Mouse (Mus musculus) splenic B cell, adult 2 months (primary cell): ENCODE data around the gene Cox5b.

Experiments used
- DNase-seq: peaks from one replicate; pipeline ENCODE4 v3.0.0-alpha.2; 2011; ENCODE audit warnings: low read depth, low spot score
- H3K27me3 ChIP-seq: 2 replicates; pipeline ENCODE4 v1.6.1; 2012; ENCODE audit warnings: mild to moderate bottlenecking, low read length, moderate library complexity, mixed read lengths; ENCODE audit not compliant: control insufficient read depth, poor library complexity, insufficient read depth, severe bottlenecking
- H3K36me3 ChIP-seq: 2 replicates; pipeline ENCODE4 v1.6.1; 2012; ENCODE audit warnings: mild to moderate bottlenecking, low read length, moderate library complexity, mixed read lengths; ENCODE audit not compliant: control insufficient read depth, poor library complexity, insufficient read depth, severe bottlenecking

The Cox5b gene

GRCm38 (mm10) chr1:36671260-36671659 lies 20.0 kb upstream of the Cox5b start:
- Histone ChIP-seq H3K27me3 (no peaks in the 10 kb centered on the region), H3K36me3 (no peaks in the 10 kb centered on the region)
- DNase-seq = no peak

GRCm38 (mm10) chr1:36672648-36673350 lies 18.4 kb upstream of the Cox5b start:
- DNase-seq = no peak
- H3K27me3 ChIP-seq = no peaks in the 10 kb centered on the region
- H3K36me3 ChIP-seq = no peaks in the 10 kb centered on the region

DNA sequence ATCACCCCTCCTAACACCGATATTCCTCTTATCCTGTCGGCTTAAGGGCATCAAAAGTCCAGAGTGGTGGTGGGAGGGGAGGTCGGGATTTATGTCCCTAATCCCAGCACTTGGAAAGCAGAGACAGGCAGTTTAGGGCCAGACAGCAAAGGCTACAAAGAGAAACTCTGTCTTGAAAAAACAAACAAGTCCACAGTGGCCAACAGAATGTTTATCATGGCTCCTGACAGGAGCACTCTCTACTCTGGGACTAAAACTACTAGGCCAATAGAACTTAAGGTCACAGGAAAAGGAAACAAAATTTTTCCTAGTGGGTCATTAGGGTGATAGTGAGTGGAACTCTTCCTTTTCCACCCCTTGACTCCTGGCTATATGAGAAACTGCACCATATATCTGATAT lies 16.3 kb upstream of the Cox5b start:
- Histone ChIP-seq H3K27me3 (no peaks in the 10 kb centered on the region), H3K36me3 (no peaks in the 10 kb centered on the region)
- no peak for DNase-seq

GRCm38 (mm10) chr1:36680893-36681292 lies 10.4 kb upstream of the Cox5b start:
- Histone ChIP-seq H3K27me3 (no peaks in the 10 kb centered on the region), H3K36me3 (no peaks in the 10 kb centered on the region)
- DNase-seq = no peak

DNA sequence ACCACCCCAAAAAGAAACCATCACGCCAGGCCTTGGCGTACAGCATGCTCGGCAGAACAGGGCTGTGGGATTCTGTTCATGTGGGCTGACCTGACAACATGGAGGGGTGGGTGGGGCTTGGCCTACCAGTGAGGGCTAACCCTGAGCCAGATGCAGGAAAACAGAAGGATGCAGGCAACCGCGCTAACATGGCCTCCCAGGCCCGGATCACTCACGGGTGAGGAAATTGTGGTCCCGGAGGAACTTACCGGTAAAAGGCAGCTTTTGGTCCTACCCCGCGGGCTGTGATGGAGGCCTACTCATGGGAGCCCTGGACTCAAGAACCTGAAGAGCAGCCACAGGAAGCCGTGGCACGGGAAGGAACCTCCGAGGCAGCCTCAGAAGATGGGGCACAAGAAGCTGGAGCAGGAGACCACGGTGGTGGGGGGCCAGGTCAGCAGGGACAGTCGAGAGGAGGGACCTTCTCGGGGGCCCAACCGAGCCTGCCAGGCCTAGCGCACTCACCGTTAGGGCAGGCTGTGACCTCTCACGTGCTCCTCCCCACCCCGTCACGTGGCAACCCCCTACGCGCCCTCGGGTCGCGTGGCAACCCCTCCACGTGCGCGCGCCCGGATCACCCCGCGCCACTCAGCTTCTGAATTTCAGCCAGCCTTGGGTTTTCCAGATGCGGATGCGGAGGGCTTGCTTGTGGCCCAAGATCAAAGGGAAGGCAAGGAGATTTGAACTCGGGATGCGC lies 8.5 kb upstream of the Cox5b start, which contains the start of gene Fam178b:
Fam178b (minus strand) TSS at position 564 of the 736 bp plus-strand sequence.
- H3K27me3 ChIP-seq = no peaks in the 10 kb centered on the region
- H3K36me3 ChIP-seq = no peaks in the 10 kb centered on the region
- no peak for DNase-seq

GRCm38 (mm10) chr1:36683810-36684467 lies 7.3 kb upstream of the Cox5b start:
- H3K27me3 ChIP-seq = no peaks in the 10 kb centered on the region
- no peaks in the 10 kb centered on the region for H3K36me3 ChIP-seq
- peak; percentile 82 for DNase-seq

- Histone ChIP-seq H3K36me3 (0 out of 2 replicates have a peak, but pooled peaks cover 2% of the 10 kb centered on the region), H3K27me3 (no peaks in the 10 kb centered on the region)
- no peak for DNase-seq
These were observed 496 bp upstream of the Cox5b start for GRCm38 (mm10) chr1:36690671-36691235.

- DNase-seq = no peak
These were observed 3.6 kb downstream of the Cox5b start for GRCm38 (mm10) chr1:36694871-36695270.

GRCm38 (mm10) chr1:36696411-36696810 lies 5.2 kb downstream of the Cox5b start:
- no peaks in the 10 kb centered on the region for H3K27me3 ChIP-seq
- no peak for DNase-seq
- peaks cover 2% of the 10 kb centered on the region for H3K36me3 ChIP-seq

More at GRCm38 (mm10) chr1:36694871-36695270, 3.6 kb downstream of the Cox5b start:
- H3K36me3 ChIP-seq = peaks cover 2% of the 10 kb centered on the region
- H3K27me3 ChIP-seq = no peaks in the 10 kb centered on the region

DNA sequence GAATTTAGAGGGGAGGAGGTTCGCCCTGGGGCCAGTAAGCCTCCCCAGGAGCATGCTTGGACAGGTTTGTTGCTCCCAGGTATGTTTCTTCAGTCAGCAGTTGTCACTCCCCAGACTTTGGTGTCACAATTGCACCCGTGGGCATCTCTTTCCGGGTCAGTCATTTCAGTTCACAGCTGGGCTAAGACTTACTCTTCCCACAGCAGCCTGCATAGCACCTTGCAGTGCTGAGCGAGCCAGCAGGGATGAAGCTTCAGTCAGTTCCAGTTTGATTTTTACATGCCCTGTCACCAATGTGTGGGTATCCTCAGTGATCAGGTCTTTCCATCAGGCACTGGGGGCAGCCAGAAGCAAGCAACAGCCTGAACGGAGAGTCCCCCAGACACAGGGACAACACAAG lies 5.8 kb downstream of the Cox5b start:
- H3K27me3 ChIP-seq = no peaks in the 10 kb centered on the region
- peaks cover 5% of the 10 kb centered on the region for H3K36me3 ChIP-seq
- no peak for DNase-seq

DNA sequence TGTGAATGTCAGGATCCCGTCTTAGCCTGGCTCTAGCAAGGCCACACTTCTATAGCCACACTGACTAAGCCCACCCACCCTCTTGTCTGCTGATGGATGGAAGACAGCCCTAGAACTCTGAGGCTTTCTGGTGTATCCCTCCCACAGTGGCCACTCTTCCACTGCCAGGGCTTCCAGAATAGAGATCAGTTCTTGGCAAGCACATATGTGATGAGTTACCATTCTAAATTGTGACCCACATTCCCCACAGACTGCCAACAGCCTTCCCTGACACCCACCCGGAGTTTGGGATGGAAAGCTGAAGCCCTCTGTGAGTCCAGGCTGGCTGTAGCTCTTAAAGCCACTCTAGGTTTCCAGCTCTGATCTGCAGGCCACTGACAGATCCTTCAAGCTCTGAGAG lies 15.9 kb downstream of the Cox5b start:
- DNase-seq = no peak

DNA sequence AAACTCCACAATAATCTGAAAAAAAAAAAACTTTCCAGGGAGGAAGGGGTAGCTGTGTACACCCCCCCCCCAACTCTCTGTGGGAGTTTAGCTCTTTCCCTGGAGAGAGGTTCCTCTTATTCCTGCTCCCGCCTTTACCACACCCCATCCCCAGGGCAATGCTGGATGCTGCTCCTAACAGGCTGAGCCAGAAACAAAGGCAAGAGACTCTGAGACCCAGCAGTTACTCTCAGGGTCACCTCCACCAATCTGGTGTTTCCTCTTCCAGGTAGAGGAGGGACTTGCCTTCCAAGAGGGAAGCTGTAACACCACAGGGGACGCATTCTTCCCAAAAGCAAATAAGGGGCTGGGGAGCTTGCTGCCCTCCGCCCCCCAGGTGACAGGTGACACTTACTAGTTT lies 16.5 kb downstream of the Cox5b start:
- H3K27me3 ChIP-seq = no peaks in the 10 kb centered on the region
- H3K36me3 ChIP-seq = no peaks in the 10 kb centered on the region; the same call in 1 of the 2 replicates
- DNase-seq = no peak

More for the DNA sequence above, 15.9 kb downstream of the Cox5b start:
- Histone ChIP-seq H3K36me3 (peaks cover 2% of the 10 kb centered on the region; the same call in 1 of the 2 replicates), H3K27me3 (no peaks in the 10 kb centered on the region)

GRCm38 (mm10) chr1:36708626-36709025 lies 17.4 kb downstream of the Cox5b start:
- no peak for DNase-seq
- no peaks in the 10 kb centered on the region; the same call in 1 of the 2 replicates for H3K36me3 ChIP-seq
- no peaks in the 10 kb centered on the region for H3K27me3 ChIP-seq

- peak; percentile 63 for DNase-seq
- no peaks in the 10 kb centered on the region for H3K27me3 ChIP-seq
- H3K36me3 ChIP-seq = no peaks in the 10 kb centered on the region; the same call in 1 of the 2 replicates
These were observed 18.0 kb downstream of the Cox5b start for GRCm38 (mm10) chr1:36709055-36709853.
